ENCODE assay signal across 15 mouse cellular contexts in the genomic region with DNA sequence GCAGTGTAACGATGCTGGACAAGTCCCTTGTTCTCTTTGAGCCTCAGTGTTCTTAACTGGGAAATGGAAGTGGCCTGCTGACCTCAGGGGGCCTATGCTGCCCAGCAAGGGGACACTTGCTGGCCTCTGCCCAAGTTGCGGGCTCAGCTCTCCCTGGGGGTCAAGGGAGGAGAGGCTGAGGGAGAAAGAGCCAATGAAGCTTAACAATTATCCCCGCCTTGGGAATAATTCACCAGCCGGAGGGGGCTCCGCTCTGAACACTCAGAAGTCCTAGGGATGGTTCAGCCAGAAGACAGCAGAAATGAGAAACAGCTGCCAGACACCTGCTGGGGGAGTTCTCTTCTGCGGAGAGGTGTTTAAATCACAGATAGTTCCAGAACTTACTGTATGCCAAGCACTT. TPM values are rescaled to one million over a fixed set of nuclear protein-coding genes. Genes with fewer than 3 reads are reported as not detected.
A peak's percentile ranks its signal among the peaks of the same experiment; 100 is the strongest.
DNase-seq lines count a peak whose midpoint lies in the region; ATAC-seq and TF ChIP-seq lines count a peak whose summit lies in the region.
"Had no signal": no experiment of that assay in that cellular context is flagged by ENCODE, and none has a peak within 500 bp of the region (broad histone marks: within the 10 kb centered on the region; RNA-seq: fewer than 3 reads in every experiment).

No protein-coding gene starts in this region.

- H3K9me3 ChIP-seq in stomach, embryonic 16.5 days (replicated peaks; ENCODE audit: control insufficient read depth, low read length), result no peaks in the 10 kb centered on the region
- H3K9me3 ChIP-seq in stomach, postnatal 0 days (ENCODE audit: control insufficient read depth, low read length), result no peaks in the 10 kb centered on the region
- H3K9me3 ChIP-seq in liver, embryonic 16.5 days (replicated peaks; ENCODE audit: control insufficient read depth, low read length), result no peaks in the 10 kb centered on the region
- no peaks in the 10 kb centered on the region for H3K9me3 ChIP-seq in hindbrain, embryonic 11.5 days (ENCODE audit: control insufficient read depth, low read length)
- no peaks in the 10 kb centered on the region for H3K9me3 ChIP-seq in heart, embryonic 10.5 days

- H3K9ac ChIP-seq in stomach, embryonic 16.5 days (ENCODE audit: low read length), result no peak overlapping the region
- H3K9ac ChIP-seq in stomach, postnatal 0 days (ENCODE audit: low read length), result no peak overlapping the region
- H3K9ac ChIP-seq in liver, embryonic 16.5 days (ENCODE audit: low read depth, low read length), result peak overlapping the region; percentile 42; the same call in 1 of the 2 replicates
- no peak overlapping the region for H3K9ac ChIP-seq in hindbrain, embryonic 11.5 days (ENCODE audit: low read depth, low read length)
- H3K9ac ChIP-seq: lung, embryonic 14.5 days had no signal

- no peaks in the 10 kb centered on the region for H3K36me3 ChIP-seq in stomach, embryonic 16.5 days (ENCODE audit: control insufficient read depth, insufficient read depth, low read length)
- H3K36me3 ChIP-seq in stomach, postnatal 0 days (ENCODE audit: control insufficient read depth, insufficient read depth, low read length), result no peaks in the 10 kb centered on the region
- H3K36me3 ChIP-seq in liver, embryonic 16.5 days (ENCODE audit: control insufficient read depth, insufficient read depth), result no peaks in the 10 kb centered on the region
- H3K36me3 ChIP-seq in hindbrain, embryonic 11.5 days (ENCODE audit: control insufficient read depth, insufficient read depth, low read length), result no peaks in the 10 kb centered on the region
- no peaks in the 10 kb centered on the region for H3K36me3 ChIP-seq in heart, embryonic 10.5 days

- ATAC-seq in stomach, embryonic 16.5 days (ENCODE audit: insufficient read depth, low FRiP score), result no peak
- no peak for ATAC-seq in stomach, postnatal 0 days (ENCODE audit: low FRiP score, low TSS enrichment)
- no peak for ATAC-seq in liver, embryonic 16.5 days (ENCODE audit: low read depth)
- no peak for ATAC-seq in hindbrain, embryonic 11.5 days (ENCODE audit: low FRiP score)
- ATAC-seq: midbrain, embryonic 16.5 days had no signal

- DNase-seq in stomach, postnatal 0 days (ENCODE audit: low spot score), result no peak
- peak; percentile 86 for DNase-seq in kidney, postnatal 14 days
- DNase-seq in spleen, adult 18-20 months, result no peak
- no peak for DNase-seq in hindbrain, embryonic 11.5 days (ENCODE audit: low spot score)
- DNase-seq in heart, embryonic 10.5 days (ENCODE audit: low spot score), result no peak
- DNase-seq: cerebellum, postnatal 14 days; gastrocnemius, postnatal 25 days; heart, postnatal 14 days; layer of hippocampus, adult 9-11 months; lung, embryonic 14.5 days; right cerebral cortex, postnatal 25 days had no signal

- WGBS in stomach, embryonic 16.5 days, result 50% methylated on average over 6 of the region's 6 CpGs
- 35% methylated on average over 6 of the region's 6 CpGs for WGBS in stomach, postnatal 0 days
- WGBS in liver, embryonic 16.5 days (ENCODE audit: insufficient replicate concordance), result 55% methylated on average over 6 of the region's 6 CpGs
- 44% methylated on average over 6 of the region's 6 CpGs for WGBS in hindbrain, embryonic 11.5 days
- WGBS in heart, embryonic 10.5 days, result 69% methylated on average over 6 of the region's 6 CpGs

- no peak overlapping the region for H3K27ac ChIP-seq in stomach, embryonic 16.5 days (ENCODE audit: low read length)
- H3K27ac ChIP-seq in stomach, postnatal 0 days (replicated peaks), result no peak overlapping the region
- H3K27ac ChIP-seq in liver, embryonic 16.5 days (ENCODE audit: low read length), result 0 out of 2 replicates have a peak overlapping the region, but pooled peaks have one; percentile 64
- H3K27ac ChIP-seq in hindbrain, embryonic 11.5 days (ENCODE audit: low read depth, low read length), result no peak overlapping the region
- no peak overlapping the region for H3K27ac ChIP-seq in heart, embryonic 10.5 days

- no peak for TF ChIP-seq CTCF in stomach, postnatal 0 days (IDR thresholded peaks at IDR 0.05; ENCODE audit: low read depth)

- no peaks in the 10 kb centered on the region for H3K27me3 ChIP-seq in stomach, embryonic 16.5 days (ENCODE audit: control insufficient read depth, insufficient read depth, low read length)
- H3K27me3 ChIP-seq in stomach, postnatal 0 days (ENCODE audit: control insufficient read depth, insufficient read depth, low read length), result no peaks in the 10 kb centered on the region
- H3K27me3 ChIP-seq in liver, embryonic 16.5 days (ENCODE audit: control insufficient read depth, insufficient read depth, low read depth, low read length), result no peaks in the 10 kb centered on the region
- H3K27me3 ChIP-seq in hindbrain, embryonic 11.5 days (ENCODE audit: control insufficient read depth, insufficient read depth, low read length), result no peaks in the 10 kb centered on the region
- peaks cover 85% of the 10 kb centered on the region for H3K27me3 ChIP-seq in heart, embryonic 10.5 days (ENCODE audit: insufficient read depth, poor library complexity, severe bottlenecking)

- H3K4me1 ChIP-seq in stomach, embryonic 16.5 days (ENCODE audit: control insufficient read depth, insufficient read depth, low read length), result 0 out of 2 replicates have a peak, but pooled peaks cover 3% of the 10 kb centered on the region
- H3K4me1 ChIP-seq in stomach, postnatal 0 days (replicated peaks; ENCODE audit: control insufficient read depth, insufficient read depth), result no peaks in the 10 kb centered on the region
- H3K4me1 ChIP-seq in liver, embryonic 16.5 days (ENCODE audit: control insufficient read depth, low read depth, low read length), result peaks cover 19% of the 10 kb centered on the region
- no peaks in the 10 kb centered on the region for H3K4me1 ChIP-seq in hindbrain, embryonic 11.5 days (replicated peaks; ENCODE audit: control insufficient read depth, insufficient read depth, low read length)
- no peaks in the 10 kb centered on the region for H3K4me1 ChIP-seq in heart, embryonic 10.5 days

- no peak overlapping the region for H3K4me3 ChIP-seq in stomach, embryonic 16.5 days (replicated peaks; ENCODE audit: low read length)
- H3K4me3 ChIP-seq in stomach, postnatal 0 days (ENCODE audit: low read depth, low read length), result no peak overlapping the region
- H3K4me3 ChIP-seq in liver, embryonic 16.5 days (ENCODE audit: low read depth, low read length), result peak overlapping the region; percentile 50
- H3K4me3 ChIP-seq in hindbrain, embryonic 11.5 days (ENCODE audit: low read depth, low read length), result no peak overlapping the region
- no peak overlapping the region for H3K4me3 ChIP-seq in heart, embryonic 10.5 days

- 0 out of 2 replicates have a peak overlapping the region, but pooled peaks have one; percentile 1 for H3K4me2 ChIP-seq in stomach, embryonic 16.5 days (ENCODE audit: low read depth, low read length)
- no peak overlapping the region for H3K4me2 ChIP-seq in stomach, postnatal 0 days (replicated peaks; ENCODE audit: low read depth)
- H3K4me2 ChIP-seq in liver, embryonic 16.5 days (ENCODE audit: low read depth, low read length), result peak overlapping the region; percentile 44
- H3K4me2 ChIP-seq in hindbrain, embryonic 11.5 days (replicated peaks; ENCODE audit: low read depth, low read length), result no peak overlapping the region
- H3K4me2 ChIP-seq: lung, embryonic 14.5 days had no signal

- TF ChIP-seq EP300 in stomach, postnatal 0 days (optimal IDR thresholded peaks at IDR 0.05), result no peak

RNA-seq across cellular contexts. Expression of gene Hnf4a, which starts 43.2 kb away (rescaled TPM):
- polyA plus RNA-seq in stomach, embryonic 16.5 days (2015; fragmentation: Nextera tagmentation; extraction: Ambion mirVana), result 34.1 and 41.4 TPM in 2 replicates
- 24.2 and 27.7 TPM in 2 replicates for polyA plus RNA-seq in stomach, postnatal 0 days (2015; fragmentation: Nextera tagmentation; extraction: Ambion mirVana)
- polyA plus RNA-seq in liver, embryonic 16.5 days (2015; fragmentation: Nextera tagmentation; extraction: Ambion mirVana), result 18.8 and 21.1 TPM in 2 replicates
- not detected in 2 replicates for polyA plus RNA-seq in hindbrain, embryonic 11.5 days (2014; fragmentation: Nextera tagmentation; extraction: Ambion mirVana)
- 0.02 and 4.4 TPM in 2 replicates for polyA plus RNA-seq in heart, embryonic 10.5 days (2016; fragmentation: Nextera tagmentation; extraction: Ambion mirVana)
- polyA plus RNA-seq: midbrain, embryonic 16.5 days; neural tube, embryonic 11.5 days had no signal

RNA-seq across cellular contexts. Expression of gene Ttpal, which starts 52.3 kb away (rescaled TPM):
- polyA plus RNA-seq in stomach, embryonic 16.5 days (2015; fragmentation: Nextera tagmentation; extraction: Ambion mirVana), result 31.4 and 33.3 TPM in 2 replicates
- polyA plus RNA-seq in stomach, postnatal 0 days (2015; fragmentation: Nextera tagmentation; extraction: Ambion mirVana), result 19.9 and 20.8 TPM in 2 replicates
- polyA plus RNA-seq in liver, embryonic 16.5 days (2015; fragmentation: Nextera tagmentation; extraction: Ambion mirVana), result 9.2 and 10.6 TPM in 2 replicates
- polyA plus RNA-seq in hindbrain, embryonic 11.5 days (2014; fragmentation: Nextera tagmentation; extraction: Ambion mirVana), result 40.2 and 42.2 TPM in 2 replicates
- polyA plus RNA-seq in heart, embryonic 10.5 days (2016; fragmentation: Nextera tagmentation; extraction: Ambion mirVana), result 27.5 and 31.8 TPM in 2 replicates

RNA-seq across cellular contexts. Expression of gene R3hdml, which starts 57.7 kb away (rescaled TPM):
- not detected in 2 replicates for polyA plus RNA-seq in stomach, embryonic 16.5 days (2015; fragmentation: Nextera tagmentation; extraction: Ambion mirVana)
- polyA plus RNA-seq in stomach, postnatal 0 days (2015; fragmentation: Nextera tagmentation; extraction: Ambion mirVana), result 0.23 and 0.40 TPM in 2 replicates
- polyA plus RNA-seq in liver, embryonic 16.5 days (2015; fragmentation: Nextera tagmentation; extraction: Ambion mirVana), result not detected in 2 replicates
- 0.15 TPM in 1 of 2 replicates, not detected in the other for polyA plus RNA-seq in hindbrain, embryonic 11.5 days (2014; fragmentation: Nextera tagmentation; extraction: Ambion mirVana)
- 0.20 TPM in 1 of 2 replicates, not detected in the other for polyA plus RNA-seq in heart, embryonic 10.5 days (2016; fragmentation: Nextera tagmentation; extraction: Ambion mirVana)
- polyA plus RNA-seq: lung, embryonic 14.5 days had no signal

Comparison
In these comparisons a context has a peak if more than half of its experiments do, and no peak if none do; other contexts are left out.
1. H3K4me2 ChIP-seq: peak in stomach, embryonic 16.5 days (single experiment) and liver, embryonic 16.5 days (single experiment); none in stomach, postnatal 0 days (single experiment) and hindbrain, embryonic 11.5 days (single experiment).